Mouse (Mus musculus) cerebellum, adult 2 months (tissue): ENCODE data around the gene Col27a1.

Source experiments
- CTCF ChIP-seq: fragments of 200-500 bp; IDR thresholded peaks from 2 replicates; pipeline ENCODE4 v1.5.1; 2011; ENCODE audit warnings: low read depth, mild to moderate bottlenecking, control low read depth, low read length, moderate library complexity, borderline replicate concordance; ENCODE audit not compliant: insufficient read depth
- POLR2A ChIP-seq: fragments of 200-500 bp; IDR thresholded peaks from 2 replicates; pipeline ENCODE4 v1.6.1; 2011; ENCODE audit warnings: low read length, control low read depth, borderline replicate concordance; ENCODE audit not compliant: insufficient read depth

DNA sequence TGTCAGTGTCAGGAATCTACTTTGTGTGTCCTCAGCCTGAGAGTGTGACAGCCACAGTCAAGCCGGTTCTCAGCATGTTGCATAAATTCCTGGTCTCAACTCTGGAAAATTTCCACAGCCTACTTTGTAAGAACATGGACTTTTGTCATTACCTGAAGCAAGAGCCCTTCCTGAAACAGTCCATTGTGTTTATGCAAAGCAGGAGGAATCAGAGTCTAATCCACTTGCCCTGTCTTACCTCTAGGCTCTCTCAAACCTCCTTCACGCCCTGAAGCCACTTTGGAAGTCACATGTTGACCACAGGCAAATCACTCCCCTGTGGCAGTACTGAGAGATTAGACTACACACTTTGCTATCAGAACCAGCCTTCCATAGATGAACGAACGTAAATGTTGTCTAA, 128.7 kb downstream of the Col27a1 start:
- no peak for TF ChIP-seq CTCF
- TF ChIP-seq POLR2A = no peak
